Mouse (Mus musculus): ENCODE measurements around the gene Hspb9.

GRCm38 (mm10) chr11:100710528-100710927, 3.1 kb upstream of the Hspb9 start:
- TF ChIP-seq POLR2A (IDR thresholded peaks at IDR 0.05; ENCODE audit: borderline replicate concordance, insufficient read depth, low read length) (no peak), CTCF (IDR thresholded peaks at IDR 0.05; ENCODE audit: borderline replicate concordance, insufficient read depth, low read depth, low read length) (no peak)

Data from cerebellum, adult 2 months (tissue).